Mouse (Mus musculus) neural tube, embryonic 11.5 days (tissue): ENCODE results near the gene Zbtb49. TPM values are rescaled to one million over a fixed set of nuclear protein-coding genes. Genes with fewer than 3 reads are reported as not detected.
A peak's percentile ranks its signal among the peaks of the same experiment; 100 is the strongest.

ENCODE experiments used
- ATAC-seq: fragments of 200-750 bp; cut with Nextera tagmentation; 2 replicates; pipeline ENCODE4 v1.8.0; 2017; ENCODE audit warnings: moderate number of reproducible peaks, mild to moderate bottlenecking, moderate TSS enrichment, moderate library complexity; ENCODE audit not compliant: insufficient read depth, low FRiP score, low TSS enrichment
- DNase-seq: peaks from one replicate; pipeline ENCODE4 v3.0.0-alpha.2; 2015; ENCODE audit warnings: low spot score
- H3K27ac ChIP-seq: fragments of 300-500 bp; sonication (generic); 2 replicates; pipeline ENCODE4 v1.5.1; 2014; ENCODE audit warnings: low read depth, mild to moderate bottlenecking, low read length
- H3K27me3 ChIP-seq: fragments of 300-500 bp; sonication (generic); 2 replicates; pipeline ENCODE4 v1.6.1; 2014; ENCODE audit warnings: mild to moderate bottlenecking, low read length, mixed read lengths; ENCODE audit not compliant: control insufficient read depth, insufficient read depth
- H3K36me3 ChIP-seq: fragments of 300-500 bp; sonication (generic); 2 replicates; pipeline ENCODE4 v1.6.1; 2014; ENCODE audit warnings: mild to moderate bottlenecking, low read length, moderate library complexity, mixed read lengths; ENCODE audit not compliant: control insufficient read depth, insufficient read depth
- H3K4me1 ChIP-seq: fragments of 300-500 bp; sonication (generic); 2 replicates; pipeline ENCODE4 v1.6.1; 2014; ENCODE audit warnings: low read length, mixed read lengths; ENCODE audit not compliant: control insufficient read depth, insufficient read depth
- H3K4me2 ChIP-seq: fragments of 300-500 bp; sonication (generic); 2 replicates; pipeline ENCODE4 v1.6.1; 2014; ENCODE audit warnings: low read depth, mild to moderate bottlenecking, moderate library complexity
- H3K4me3 ChIP-seq: fragments of 300-500 bp; sonication (generic); 2 replicates; pipeline ENCODE4 v1.5.1; 2014; ENCODE audit warnings: low read depth, low read length
- H3K9ac ChIP-seq: fragments of 300-500 bp; sonication (generic); 2 replicates; pipeline ENCODE4 v1.6.1; 2014; ENCODE audit warnings: mild to moderate bottlenecking, low read length
- H3K9me3 ChIP-seq: fragments of 300-500 bp; sonication (generic); 2 replicates; pipeline ENCODE4 v1.6.1; 2016; ENCODE audit warnings: low read length; ENCODE audit not compliant: control insufficient read depth
- WGBS: fragments of 180-500 bp; shearing (Covaris S2); extraction: QIAGEN DNeasy Blood & Tissue Kit; methylation state at CpG from one replicate; pipeline ENCODE4 v1.1.7; 2014; 5-methylcytosine and 5-hydroxymethylcytosine counted together
- polyA plus RNA-seq: library from polyadenylated mRNA; unstranded; fragments of >200 nt; fragmentation: Nextera tagmentation; extraction: Ambion mirVana; gene quantifications from 2 replicates; pipeline ENCODE4 v1.2.1, GENCODE M21; 2014

Gene Zbtb49
- polyA plus RNA-seq, 1 experiment from 2014 or later, result 19.6 TPM

- Histone ChIP-seq H3K9me3 (no peaks in the 10 kb centered on the region), H3K4me2 (no peak overlapping the region), H3K27me3 (no peaks in the 10 kb centered on the region), H3K9ac (no peak overlapping the region), H3K4me3 (no peak overlapping the region), H3K36me3 (no peaks in the 10 kb centered on the region), H3K4me1 (no peaks in the 10 kb centered on the region), H3K27ac (no peak overlapping the region)
- no peak for DNase-seq
- ATAC-seq, result no peak
- WGBS, result 78% methylated on average over 16 of the region's 16 CpGs
Observed at GRCm38 (mm10) chr5:38174256-38174912, 45.9 kb downstream of the Zbtb49 start.

DNA sequence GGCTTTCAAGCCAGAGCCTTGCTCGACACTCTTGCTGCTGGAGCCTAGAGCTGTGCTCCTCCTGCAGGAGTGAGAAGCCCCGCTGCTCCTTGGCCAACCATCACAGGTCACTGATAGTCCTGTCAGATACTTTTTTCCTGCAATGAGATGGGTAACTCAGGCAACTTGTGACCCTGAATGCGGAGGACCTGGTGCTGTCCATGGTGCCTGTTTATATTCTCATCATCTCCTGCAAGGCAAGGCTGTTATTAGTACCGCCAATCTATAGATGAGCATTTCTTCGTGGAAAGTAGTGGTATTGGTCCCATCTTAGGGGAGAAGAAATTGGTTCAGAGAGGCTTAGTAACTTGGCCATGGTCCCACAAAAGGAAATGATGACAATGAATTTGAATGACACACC lies 46.5 kb downstream of the Zbtb49 start:
- DNase-seq, result no peak
- 53% methylated on average over 5 of the region's 5 CpGs for WGBS
- H3K4me1 ChIP-seq, result no peaks in the 10 kb centered on the region

GRCm38 (mm10) chr5:38168497-38168896 lies 51.8 kb downstream of the Zbtb49 start:
- H3K36me3 ChIP-seq, result no peaks in the 10 kb centered on the region
- no peaks in the 10 kb centered on the region for H3K27me3 ChIP-seq
- ATAC-seq (no peak), DNase-seq (no peak)
- H3K4me2 ChIP-seq, result no peak overlapping the region
- H3K9me3 ChIP-seq, result no peaks in the 10 kb centered on the region
- WGBS, result 85% methylated on average over 11 of the region's 11 CpGs
- no peak overlapping the region for H3K4me3 ChIP-seq
- H3K9ac ChIP-seq, result no peak overlapping the region
- no peaks in the 10 kb centered on the region for H3K4me1 ChIP-seq
- no peak overlapping the region for H3K27ac ChIP-seq

More for the DNA sequence above, 46.5 kb downstream of the Zbtb49 start:
- Histone ChIP-seq H3K4me3 (no peak overlapping the region), H3K27me3 (no peaks in the 10 kb centered on the region), H3K36me3 (no peaks in the 10 kb centered on the region), H3K9me3 (no peaks in the 10 kb centered on the region), H3K4me2 (no peak overlapping the region), H3K9ac (no peak overlapping the region), H3K27ac (no peak overlapping the region)
- no peak for ATAC-seq

DNA sequence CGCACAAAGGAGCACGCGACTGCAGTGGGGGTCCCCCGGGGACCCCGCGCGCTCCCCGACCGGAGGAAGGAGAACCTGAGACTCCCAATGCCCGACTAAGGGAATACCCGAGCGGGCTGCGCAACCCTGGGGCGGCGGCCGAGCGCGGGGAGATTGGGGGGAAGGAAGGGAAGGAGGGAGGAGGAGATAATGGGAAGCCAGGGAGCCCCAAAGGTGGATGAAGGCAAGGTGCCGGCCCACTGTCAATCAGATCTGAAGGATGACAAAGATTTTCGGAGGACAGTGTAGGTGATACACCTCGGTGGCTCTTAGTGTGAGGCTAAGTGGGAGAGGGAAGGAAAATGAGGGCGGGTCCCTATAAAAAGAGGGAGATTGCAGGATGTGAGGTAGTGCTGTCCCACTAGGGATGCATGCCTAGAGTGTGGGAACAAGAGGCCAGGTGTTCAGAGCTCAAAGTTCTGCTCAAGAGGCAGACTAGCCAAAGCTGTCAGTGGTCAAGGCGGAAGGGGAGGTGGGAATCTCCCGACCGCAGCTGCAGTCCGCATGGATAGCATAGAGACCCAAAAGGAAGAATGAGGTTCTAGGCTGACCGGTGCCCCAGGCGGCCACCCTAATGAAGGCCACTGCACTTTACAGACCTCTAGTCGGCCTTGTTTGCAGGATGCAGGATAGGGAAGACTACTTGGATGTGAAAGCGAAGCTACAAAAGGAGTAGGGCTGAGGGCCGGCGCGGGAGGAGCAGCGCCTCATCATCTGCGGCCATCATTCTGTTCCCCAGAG lies 60.4 kb downstream of the Zbtb49 start, which contains the start of gene Nsg1:
TSS of gene Nsg1 (minus strand) at position 274 of the 780 bp plus-strand sequence.
- Histone ChIP-seq H3K4me2 (peak within 1 kb of the TSS; percentile 73), H3K27me3 (peaks cover 5% of the 10 kb centered on the region; the same call in 1 of the 2 replicates), H3K9ac (peak within 1 kb of the TSS; percentile 99), H3K27ac (peak within 1 kb of the TSS; percentile 83), H3K4me1 (peaks cover 18% of the 10 kb centered on the region), H3K9me3 (no peaks in the 10 kb centered on the region), H3K36me3 (peaks cover 10% of the 10 kb centered on the region), H3K4me3 (peak within 1 kb of the TSS; percentile 86)
- DNase-seq (peak; percentile 53), ATAC-seq (peak; percentile 35)
- 9% methylated on average over 35 of the region's 35 CpGs for WGBS

- peaks cover 18% of the 10 kb centered on the region for H3K4me1 ChIP-seq
- peak overlapping the region; percentile 83 for H3K27ac ChIP-seq
- H3K4me3 ChIP-seq, result peak overlapping the region; percentile 86
- H3K9ac ChIP-seq, result peak overlapping the region; percentile 99
- WGBS, result under 1% methylated on average over 62 of the region's 79 CpGs
- DNase-seq, result peak; percentile 84
- H3K36me3 ChIP-seq, result peaks cover 15% of the 10 kb centered on the region
- H3K27me3 ChIP-seq, result peaks cover 5% of the 10 kb centered on the region; the same call in 1 of the 2 replicates
- peak; percentile 60 for ATAC-seq
- H3K9me3 ChIP-seq, result no peaks in the 10 kb centered on the region
- H3K4me2 ChIP-seq, result peak overlapping the region; percentile 73
Observed at GRCm38 (mm10) chr5:38158947-38159633, 61.2 kb downstream of the Zbtb49 start.

DNA sequence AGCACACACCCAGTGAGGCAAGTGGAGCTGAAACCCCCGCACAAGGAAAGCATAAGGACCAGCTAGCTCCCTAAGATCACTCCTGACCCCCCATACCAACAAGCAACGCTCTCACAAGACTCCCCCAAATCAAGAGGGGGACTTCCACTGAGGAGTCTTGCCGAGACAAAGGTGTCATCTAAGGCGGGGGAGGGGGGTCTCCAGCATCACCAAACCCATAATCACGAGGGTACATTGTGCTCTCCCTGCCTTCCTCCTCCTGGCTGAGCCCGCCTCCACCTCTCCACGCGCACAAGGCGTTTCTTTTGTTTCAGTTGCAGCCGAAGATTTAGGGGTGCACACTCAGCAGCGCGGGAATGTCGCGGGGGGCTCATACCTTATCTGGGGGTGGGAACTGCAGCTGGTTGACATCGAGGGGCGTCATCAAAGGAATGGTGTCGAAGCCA lies 61.7 kb downstream of the Zbtb49 start:
- DNase-seq (peak; percentile 68), ATAC-seq (peak; percentile 42)
- H3K36me3 ChIP-seq, result peaks cover 18% of the 10 kb centered on the region
- H3K9ac ChIP-seq, result peak overlapping the region; percentile 99
- no peaks in the 10 kb centered on the region for H3K9me3 ChIP-seq
- WGBS, result 3% methylated on average over 17 of the region's 17 CpGs
- peak overlapping the region; percentile 83; the same call in 1 of the 2 replicates for H3K27ac ChIP-seq
- peaks cover 18% of the 10 kb centered on the region for H3K4me1 ChIP-seq
- peaks cover 5% of the 10 kb centered on the region; the same call in 1 of the 2 replicates for H3K27me3 ChIP-seq
- peak overlapping the region; percentile 86 for H3K4me3 ChIP-seq
- H3K4me2 ChIP-seq, result peak overlapping the region; percentile 73

- Histone ChIP-seq H3K27ac (no peak overlapping the region), H3K4me3 (peak overlapping the region; percentile 86), H3K9me3 (no peaks in the 10 kb centered on the region), H3K36me3 (peaks cover 23% of the 10 kb centered on the region), H3K4me2 (peak overlapping the region; percentile 73), H3K4me1 (peaks cover 18% of the 10 kb centered on the region), H3K27me3 (peaks cover 5% of the 10 kb centered on the region; the same call in 1 of the 2 replicates), H3K9ac (peak overlapping the region; percentile 99)
- ATAC-seq (no peak), DNase-seq (no peak)
- WGBS, result 77% methylated on average over 9 of the region's 9 CpGs
Observed at GRCm38 (mm10) chr5:38157481-38158020, 62.7 kb downstream of the Zbtb49 start.

DNA sequence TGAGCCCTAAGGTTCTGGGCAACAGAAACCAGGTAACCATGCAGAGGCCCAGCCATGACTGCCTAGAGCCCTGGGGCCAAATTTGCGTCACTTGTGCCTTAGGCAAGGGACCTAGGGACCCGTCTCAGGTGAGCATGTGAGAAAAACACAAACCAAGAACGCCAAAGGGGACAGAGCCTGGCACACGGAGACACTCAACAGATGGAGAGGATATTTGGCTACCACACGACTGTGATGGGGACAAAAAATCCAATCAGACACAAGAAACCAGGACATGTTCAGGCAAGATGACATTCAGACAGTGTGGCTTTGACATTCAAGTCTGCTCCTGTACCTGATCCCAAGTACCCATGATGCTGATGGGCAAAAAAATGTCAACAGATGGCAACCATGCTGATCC lies 66.6 kb downstream of the Zbtb49 start:
- Histone ChIP-seq H3K9ac (no peak overlapping the region), H3K4me3 (no peak overlapping the region), H3K36me3 (peaks cover 34% of the 10 kb centered on the region), H3K27me3 (no peaks in the 10 kb centered on the region), H3K9me3 (no peaks in the 10 kb centered on the region), H3K27ac (no peak overlapping the region), H3K4me1 (peaks cover 12% of the 10 kb centered on the region), H3K4me2 (no peak overlapping the region)
- WGBS, result 90% methylated on average over 5 of the region's 5 CpGs
- DNase-seq (no peak), ATAC-seq (no peak)
